Mouse (Mus musculus): Measurements from ENCODE around the gene Pdia6. TPM values are rescaled to one million over a fixed set of nuclear protein-coding genes. Genes with fewer than 3 reads are reported as not detected.

Pdia6 gene
- polyA plus RNA-seq, 1 experiment from 2014 or later, result 676 TPM

GRCm38 (mm10) chr12:17227903-17228302 lies 38.4 kb upstream of the Pdia6 start:
- Histone ChIP-seq H3K9ac (no peak overlapping the region), H3K4me3 (ENCODE audit: low read depth, low read length) (no peak overlapping the region), H3K27me3 (ENCODE audit: insufficient read depth, low read length) (no peaks in the 10 kb centered on the region), H3K36me3 (ENCODE audit: insufficient read depth) (no peaks in the 10 kb centered on the region), H3K4me1 (ENCODE audit: insufficient read depth) (no peaks in the 10 kb centered on the region), H3K9me3 (ENCODE audit: low read depth, low read length) (no peaks in the 10 kb centered on the region), H3K4me2 (no peak overlapping the region), H3K27ac (ENCODE audit: low read depth) (no peak overlapping the region)
- ATAC-seq (ENCODE audit: insufficient read depth), result no peak
- WGBS, result 85% methylated on average over 4 of the region's 4 CpGs
- no peak for TF ChIP-seq CTCF (IDR thresholded peaks at IDR 0.05; ENCODE audit: low read depth)
- DNase-seq, result no peak

DNA sequence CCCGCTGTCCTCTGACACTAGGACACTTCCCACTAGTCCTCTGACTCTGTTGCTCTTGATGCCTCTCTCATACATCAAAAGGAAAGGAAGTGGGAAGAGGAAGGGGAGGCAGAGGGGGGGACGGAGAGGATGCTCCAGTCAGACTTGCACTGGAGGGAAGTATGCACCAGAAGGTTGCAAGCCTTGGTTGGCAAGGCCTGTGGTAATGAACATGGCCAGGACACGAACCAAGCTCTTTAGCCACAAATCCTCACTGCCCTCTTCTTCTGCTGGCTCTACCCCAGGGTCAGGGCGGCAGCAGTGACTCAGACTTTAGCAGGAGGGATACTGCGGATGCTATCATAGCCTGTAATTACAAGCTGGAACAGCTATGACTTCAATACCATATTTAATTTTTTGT lies 35.8 kb upstream of the Pdia6 start:
- ATAC-seq (ENCODE audit: insufficient read depth), result no peak
- Histone ChIP-seq H3K4me3 (ENCODE audit: low read depth, low read length) (no peak overlapping the region), H3K36me3 (ENCODE audit: insufficient read depth) (no peaks in the 10 kb centered on the region), H3K4me2 (no peak overlapping the region), H3K9ac (no peak overlapping the region), H3K9me3 (ENCODE audit: low read depth, low read length) (no peaks in the 10 kb centered on the region), H3K4me1 (ENCODE audit: insufficient read depth) (no peaks in the 10 kb centered on the region), H3K27ac (ENCODE audit: low read depth) (no peak overlapping the region), H3K27me3 (ENCODE audit: insufficient read depth, low read length) (no peaks in the 10 kb centered on the region)
- DNase-seq, result no peak
- 67% methylated on average over 5 of the region's 5 CpGs for WGBS
- TF ChIP-seq CTCF (IDR thresholded peaks at IDR 0.05; ENCODE audit: low read depth), result no peak

DNA sequence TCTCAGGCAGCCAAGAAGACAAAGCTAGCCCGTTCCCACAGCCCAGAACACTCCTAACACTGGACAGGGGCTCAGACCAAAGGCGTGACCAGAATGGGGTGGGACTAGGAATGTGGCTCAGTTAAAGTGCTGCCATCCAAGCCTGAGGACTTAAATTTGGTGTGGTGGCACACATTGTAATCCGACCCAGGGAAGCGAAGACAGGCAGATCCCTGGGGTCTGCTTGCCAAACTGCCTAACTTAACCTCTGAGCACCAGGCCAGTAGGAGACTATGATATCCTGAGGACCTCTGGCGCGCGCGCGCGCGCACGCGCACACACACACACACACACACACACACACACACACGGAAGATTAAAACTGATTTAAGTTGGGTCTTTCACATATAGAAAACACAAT lies 34.8 kb upstream of the Pdia6 start:
- no peak overlapping the region for H3K4me3 ChIP-seq (ENCODE audit: low read depth, low read length)
- WGBS, result 79% methylated on average over 14 of the region's 14 CpGs
- TF ChIP-seq CTCF (IDR thresholded peaks at IDR 0.05; ENCODE audit: low read depth), result no peak
- no peak overlapping the region for H3K9ac ChIP-seq
- no peak for ATAC-seq (ENCODE audit: insufficient read depth)
- no peaks in the 10 kb centered on the region for H3K27me3 ChIP-seq (ENCODE audit: insufficient read depth, low read length)
- H3K4me2 ChIP-seq, result no peak overlapping the region
- no peak for DNase-seq
- H3K36me3 ChIP-seq (ENCODE audit: insufficient read depth), result no peaks in the 10 kb centered on the region
- no peak overlapping the region for H3K27ac ChIP-seq (ENCODE audit: low read depth)
- H3K9me3 ChIP-seq (ENCODE audit: low read depth, low read length), result no peaks in the 10 kb centered on the region
- no peaks in the 10 kb centered on the region for H3K4me1 ChIP-seq (ENCODE audit: insufficient read depth)

DNA sequence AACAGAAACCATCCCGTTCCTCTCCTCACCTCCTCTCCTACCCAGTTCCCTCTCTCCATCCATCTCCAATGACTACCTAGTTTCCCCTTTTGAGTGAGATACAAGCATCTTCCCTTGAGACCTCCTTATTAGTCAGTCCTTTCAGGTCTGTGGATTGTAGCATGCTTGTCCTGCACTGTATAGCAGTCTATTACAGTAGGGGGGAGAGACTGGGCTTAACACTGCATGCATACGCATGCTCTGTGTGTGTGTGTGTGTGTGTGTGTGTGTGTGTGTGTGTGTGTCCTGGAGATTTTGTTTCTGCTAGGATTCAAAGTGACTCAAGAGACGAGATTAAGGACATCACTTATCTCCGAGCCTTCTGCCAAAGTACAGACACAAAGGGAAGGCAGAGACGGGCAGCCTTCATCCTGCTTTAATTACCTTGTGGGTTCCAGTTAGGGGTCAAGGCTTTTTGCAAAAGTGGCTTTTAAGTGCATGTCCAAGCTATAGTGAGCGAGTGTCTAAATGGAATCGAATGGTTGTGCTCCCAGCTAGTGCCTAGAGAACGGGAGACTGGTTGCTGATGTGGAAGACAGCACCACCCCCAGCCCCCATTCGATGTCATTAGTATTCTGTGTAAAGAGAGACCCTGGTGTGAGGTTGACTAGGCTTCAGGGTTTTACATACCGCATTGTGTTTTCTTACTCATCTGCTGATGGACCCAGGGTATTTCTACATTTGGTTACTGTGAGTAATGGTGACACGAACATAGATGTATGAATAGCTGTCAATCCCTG lies 30.6 kb upstream of the Pdia6 start:
- DNase-seq, result no peak
- WGBS, result 42% methylated on average over 11 of the region's 11 CpGs
- H3K4me3 ChIP-seq (ENCODE audit: low read depth, low read length), result no peak overlapping the region

GRCm38 (mm10) chr12:17238588-17239427 lies 27.5 kb upstream of the Pdia6 start:
- no peaks in the 10 kb centered on the region for H3K36me3 ChIP-seq (ENCODE audit: insufficient read depth)
- no peak overlapping the region for H3K4me2 ChIP-seq
- no peak overlapping the region for H3K9ac ChIP-seq
- H3K4me3 ChIP-seq (ENCODE audit: low read depth, low read length), result no peak overlapping the region
- DNase-seq (no peak), ATAC-seq (ENCODE audit: insufficient read depth) (no peak)
- H3K9me3 ChIP-seq (ENCODE audit: low read depth, low read length), result no peaks in the 10 kb centered on the region
- H3K4me1 ChIP-seq (ENCODE audit: insufficient read depth), result no peaks in the 10 kb centered on the region
- TF ChIP-seq CTCF (IDR thresholded peaks at IDR 0.05; ENCODE audit: low read depth), result no peak
- 50% methylated on average over 12 of the region's 12 CpGs for WGBS
- H3K27ac ChIP-seq (ENCODE audit: low read depth), result no peak overlapping the region
- H3K27me3 ChIP-seq (ENCODE audit: insufficient read depth, low read length), result no peaks in the 10 kb centered on the region

More for the DNA sequence above, 30.6 kb upstream of the Pdia6 start:
- no peak for TF ChIP-seq CTCF (IDR thresholded peaks at IDR 0.05; ENCODE audit: low read depth)
- no peaks in the 10 kb centered on the region for H3K9me3 ChIP-seq (ENCODE audit: low read depth, low read length)
- H3K4me2 ChIP-seq, result no peak overlapping the region
- ATAC-seq (ENCODE audit: insufficient read depth), result no peak
- H3K27ac ChIP-seq (ENCODE audit: low read depth), result no peak overlapping the region
- no peaks in the 10 kb centered on the region for H3K4me1 ChIP-seq (ENCODE audit: insufficient read depth)
- no peak overlapping the region for H3K9ac ChIP-seq
- H3K36me3 ChIP-seq (ENCODE audit: insufficient read depth), result no peaks in the 10 kb centered on the region
- H3K27me3 ChIP-seq (ENCODE audit: insufficient read depth, low read length), result no peaks in the 10 kb centered on the region

GRCm38 (mm10) chr12:17239428-17239688 lies 27.0 kb upstream of the Pdia6 start:
- H3K27me3 ChIP-seq (ENCODE audit: insufficient read depth, low read length), result no peaks in the 10 kb centered on the region
- H3K36me3 ChIP-seq (ENCODE audit: insufficient read depth), result no peaks in the 10 kb centered on the region
- ATAC-seq (ENCODE audit: insufficient read depth) (no peak), DNase-seq (no peak)
- no peaks in the 10 kb centered on the region for H3K4me1 ChIP-seq (ENCODE audit: insufficient read depth)
- H3K27ac ChIP-seq (ENCODE audit: low read depth), result no peak overlapping the region
- no peaks in the 10 kb centered on the region for H3K9me3 ChIP-seq (ENCODE audit: low read depth, low read length)
- no peak overlapping the region for H3K9ac ChIP-seq
- no peak overlapping the region for H3K4me2 ChIP-seq
- no peak overlapping the region for H3K4me3 ChIP-seq (ENCODE audit: low read depth, low read length)
- TF ChIP-seq CTCF (IDR thresholded peaks at IDR 0.05; ENCODE audit: low read depth), result no peak

DNA sequence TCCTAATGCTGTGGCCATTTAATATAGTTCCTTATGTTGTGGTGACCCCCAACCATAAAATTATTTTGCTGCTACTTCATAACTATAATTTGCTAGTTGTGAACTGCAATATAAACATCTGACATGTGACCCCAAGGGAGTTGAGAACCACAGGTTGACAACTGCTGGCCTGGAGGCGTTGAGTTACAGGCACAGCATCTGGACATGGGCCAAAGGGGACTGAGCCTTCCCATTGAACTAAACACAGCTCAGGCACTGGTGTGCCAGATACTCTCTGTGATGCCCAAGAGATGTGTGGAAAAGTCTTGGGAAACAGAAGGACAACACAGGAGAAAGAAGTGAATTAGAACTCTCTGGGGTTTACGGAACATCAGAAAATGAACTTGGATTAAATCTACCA lies 25.3 kb upstream of the Pdia6 start:
- no peaks in the 10 kb centered on the region for H3K9me3 ChIP-seq (ENCODE audit: low read depth, low read length)
- WGBS, result 69% methylated on average over 2 of the region's 2 CpGs
- no peak overlapping the region for H3K27ac ChIP-seq (ENCODE audit: low read depth)
- no peaks in the 10 kb centered on the region for H3K36me3 ChIP-seq (ENCODE audit: insufficient read depth)
- no peak for ATAC-seq (ENCODE audit: insufficient read depth)
- H3K9ac ChIP-seq, result no peak overlapping the region
- no peak overlapping the region for H3K4me2 ChIP-seq
- H3K27me3 ChIP-seq (ENCODE audit: insufficient read depth, low read length), result no peaks in the 10 kb centered on the region
- no peaks in the 10 kb centered on the region for H3K4me1 ChIP-seq (ENCODE audit: insufficient read depth)
- no peak for DNase-seq
- no peak for TF ChIP-seq CTCF (IDR thresholded peaks at IDR 0.05; ENCODE audit: low read depth)
- H3K4me3 ChIP-seq (ENCODE audit: low read depth, low read length), result no peak overlapping the region

Data from lung, embryonic 14.5 days (tissue).